Mouse (Mus musculus) MEL (cell line): ENCODE data around the gene Ypel4. TPM values are rescaled to one million over a fixed set of nuclear protein-coding genes. Genes with fewer than 3 reads are reported as not detected.

ENCODE experiments used
- DNase-seq: peaks from one replicate; pipeline ENCODE4 v3.0.0; 2011; ENCODE audit warnings: low read depth, low spot score
- H3K27ac ChIP-seq: 2 replicates; pipeline ENCODE4 v1.5.1; 2012; ENCODE audit warnings: low read depth, mild to moderate bottlenecking, control low read depth, low read length, moderate library complexity; ENCODE audit not compliant: control insufficient read depth
- H3K27me3 ChIP-seq, 2 experiments: fragments of 150-350 bp in 1 of 2; sonication (generic) in 1 of 2; 2 replicates each; pipeline ENCODE4 v1.6.1; 2012; ENCODE audit warnings: low read length in 2 of 2, mild to moderate bottlenecking in 2 of 2, improper control_type of control experiment in 1 of 2, moderate library complexity in 1 of 2; ENCODE audit not compliant: insufficient read depth in 2 of 2, control insufficient read depth in 1 of 2
- H3K36me3 ChIP-seq, 2 experiments: 2 replicates each; pipeline ENCODE4 v1.6.1; 2012 to 2014; ENCODE audit warnings: low read length in 2 of 2, improper control_type of control experiment in 1 of 2, inconsistent platforms in 1 of 2, mild to moderate bottlenecking in 1 of 2; ENCODE audit not compliant: insufficient read depth in 2 of 2, control insufficient read depth in 1 of 2
- H3K4me1 ChIP-seq, 2 experiments: fragments of 150-350 bp in 1 of 2; sonication (generic) in 1 of 2; 2 replicates each; pipeline ENCODE4 v1.6.1; 2012; ENCODE audit warnings: low read length in 2 of 2, improper control_type of control experiment in 1 of 2, mild to moderate bottlenecking in 1 of 2; ENCODE audit not compliant: insufficient read depth in 2 of 2, control insufficient read depth in 1 of 2
- H3K4me3 ChIP-seq, 2 experiments: fragments of 150-350 bp in 1 of 2; sonication (generic) in 1 of 2; 2 replicates each; pipeline ENCODE4 v1.5.1; 2012; ENCODE audit warnings: low read depth in 2 of 2, low read length in 2 of 2, mild to moderate bottlenecking in 2 of 2, moderate library complexity in 2 of 2, control low read depth in 1 of 2, improper control_type of control experiment in 1 of 2; ENCODE audit not compliant: control insufficient read depth in 1 of 2, insufficient read depth in 1 of 2
- H3K79me2 ChIP-seq: 2 replicates; pipeline ENCODE4 v1.6.1; 2012; ENCODE audit warnings: mild to moderate bottlenecking, low read length, moderate library complexity; ENCODE audit not compliant: control insufficient read depth, poor library complexity, insufficient read depth
- H3K9ac ChIP-seq: 2 replicates; pipeline ENCODE4 v1.6.1; 2012; ENCODE audit warnings: low read depth, mild to moderate bottlenecking, control low read depth, low read length, moderate library complexity; ENCODE audit not compliant: control insufficient read depth, poor library complexity, severe bottlenecking
- H3K9me3 ChIP-seq: fragments of 150-350 bp; sonication (generic); replicated peaks from 2 replicates; pipeline ENCODE4 v1.6.1; 2012; ENCODE audit warnings: mild to moderate bottlenecking, low read length, improper control_type of control experiment, moderate library complexity; ENCODE audit not compliant: insufficient read depth
- CHD1 ChIP-seq: IDR thresholded peaks from 2 replicates; pipeline ENCODE4 v1.6.1; 2012; ENCODE audit warnings: low read depth, mild to moderate bottlenecking, inconsistent platforms, low read length, improper control_type of control experiment
- CTCF ChIP-seq, 3 experiments: IDR thresholded peaks in 2 of 3; conservative IDR thresholded peaks in 1 of 3; 2 replicates each; pipeline ENCODE4 v1.5.1; 2011 to 2012; ENCODE audit warnings: low read length in 3 of 3, low read depth in 2 of 3, mild to moderate bottlenecking in 2 of 3, improper control_type of control experiment in 1 of 3, inconsistent platforms in 1 of 3, mixed read lengths in 1 of 3, moderate library complexity in 1 of 3; ENCODE audit not compliant: control insufficient read depth in 1 of 3, insufficient read depth in 1 of 3, poor library complexity in 1 of 3, severe bottlenecking in 1 of 3
- ELF1 ChIP-seq: IDR thresholded peaks from 2 replicates; pipeline ENCODE4 v1.6.1; 2014; ENCODE audit warnings: low read depth, mild to moderate bottlenecking, inconsistent platforms, low read length, improper control_type of control experiment, moderate library complexity
- EP300 ChIP-seq, 2 experiments: IDR thresholded peaks; 2 replicates each; pipeline ENCODE4 v1.6.1; 2011; ENCODE audit warnings: improper control_type of control experiment in 2 of 2, low read length in 2 of 2, low read depth in 1 of 2, mild to moderate bottlenecking in 1 of 2
- GABPA ChIP-seq: IDR thresholded peaks from 2 replicates; pipeline ENCODE4 v1.6.1; 2012; ENCODE audit warnings: low read depth, mild to moderate bottlenecking, inconsistent platforms, low read length, improper control_type of control experiment, moderate library complexity
- GATA1 ChIP-seq: IDR thresholded peaks from 2 replicates; pipeline ENCODE4 v1.6.1; 2011; ENCODE audit warnings: low read depth, low read length, improper control_type of control experiment
- HCFC1 ChIP-seq: IDR thresholded peaks from 2 replicates; pipeline ENCODE4 v1.6.1; 2012; ENCODE audit warnings: low read depth, mild to moderate bottlenecking, inconsistent platforms, low read length, improper control_type of control experiment, moderate library complexity
- MEF2A ChIP-seq: IDR thresholded peaks from 2 replicates; pipeline ENCODE4 v1.6.1; 2014; ENCODE audit warnings: low read depth, mild to moderate bottlenecking, inconsistent platforms, low read length, improper control_type of control experiment; ENCODE audit not compliant: poor library complexity, insufficient replicate concordance, severe bottlenecking; ENCODE audit errors: extremely low read depth
- MXI1 ChIP-seq: IDR thresholded peaks from 2 replicates; pipeline ENCODE4 v1.6.1; 2011; ENCODE audit warnings: mild to moderate bottlenecking, low read depth, low read length, improper control_type of control experiment
- MYB ChIP-seq: IDR thresholded peaks from 2 replicates; pipeline ENCODE4 v1.6.1; 2011; ENCODE audit warnings: mild to moderate bottlenecking, low read depth, low read length, improper control_type of control experiment
- MYC ChIP-seq: IDR thresholded peaks from 2 replicates; pipeline ENCODE4 v1.6.1; 2011; ENCODE audit warnings: low read depth, mild to moderate bottlenecking, low read length, improper control_type of control experiment, moderate library complexity
- NRF1 ChIP-seq: IDR thresholded peaks from 2 replicates; pipeline ENCODE4 v1.6.1; 2014; ENCODE audit warnings: low read depth, mild to moderate bottlenecking, inconsistent platforms, low read length, improper control_type of control experiment, moderate library complexity; ENCODE audit not compliant: poor library complexity, insufficient read depth, severe bottlenecking
- POLR2A ChIP-seq, 2 experiments: IDR thresholded peaks; 2 replicates each; pipeline ENCODE4 v1.6.1; 2011 to 2012; ENCODE audit warnings: low read length in 2 of 2, mild to moderate bottlenecking in 2 of 2, control low read depth in 1 of 2, improper control_type of control experiment in 1 of 2, low read depth in 1 of 2, moderate library complexity in 1 of 2; ENCODE audit not compliant: control insufficient read depth in 1 of 2, insufficient read depth in 1 of 2, poor library complexity in 1 of 2
- SIN3A ChIP-seq: IDR thresholded peaks from 2 replicates; pipeline ENCODE4 v1.6.1; 2012; ENCODE audit warnings: low read length, improper control_type of control experiment, inconsistent platforms
- TAL1 ChIP-seq: IDR thresholded peaks from 2 replicates; pipeline ENCODE4 v1.6.1; 2012; ENCODE audit warnings: mild to moderate bottlenecking, inconsistent platforms, low read length, moderate library complexity, mixed read lengths
- TBP ChIP-seq: IDR thresholded peaks from 2 replicates; pipeline ENCODE4 v1.8.0; 2011; ENCODE audit warnings: low read depth, low read length, improper control_type of control experiment
- USF2 ChIP-seq, 2 experiments: IDR thresholded peaks; 2 replicates each; pipeline ENCODE4 v1.6.1; 2011 to 2012; ENCODE audit warnings: improper control_type of control experiment in 2 of 2, low read length in 2 of 2, borderline replicate concordance in 1 of 2, inconsistent platforms in 1 of 2, low read depth in 1 of 2, mild to moderate bottlenecking in 1 of 2; ENCODE audit not compliant: insufficient read depth in 1 of 2
- ZC3H11A ChIP-seq: IDR thresholded peaks from 2 replicates; pipeline ENCODE4 v1.6.1; 2012; ENCODE audit warnings: low read depth, mild to moderate bottlenecking, inconsistent platforms, low read length, improper control_type of control experiment
- ZKSCAN1 ChIP-seq: IDR thresholded peaks from 2 replicates; pipeline ENCODE4 v1.6.1; 2012; ENCODE audit warnings: low read depth, mild to moderate bottlenecking, inconsistent platforms, low read length, improper control_type of control experiment, moderate library complexity
- polyA plus RNA-seq, 2 experiments: library from polyadenylated mRNA; stranded (reverse) in 1 of 2; unstranded in 1 of 2; fragments of >175 nt in 1 of 2; fragments of >200 nt in 1 of 2; gene quantifications; 2 replicates each; pipeline versions ENCODE4 v1.2.1 to v1.2.4; 2012; ENCODE audit warnings: low replicate concordance in 2 of 2, low read depth in 1 of 2; ENCODE audit not compliant: insufficient read length in 2 of 2, insufficient read depth in 1 of 2, missing spikeins in 1 of 2
- total RNA-seq: library from RNA; depleted of rRNA; stranded (reverse); fragments of 300-350 nt; gene quantifications from 2 replicates; pipeline ENCODE4 v1.2.3, GENCODE M21; 2012

The Ypel4 gene
- total and polyA plus RNA-seq, 3 experiments, result 0.06 TPM; not detected in 2

DNA sequence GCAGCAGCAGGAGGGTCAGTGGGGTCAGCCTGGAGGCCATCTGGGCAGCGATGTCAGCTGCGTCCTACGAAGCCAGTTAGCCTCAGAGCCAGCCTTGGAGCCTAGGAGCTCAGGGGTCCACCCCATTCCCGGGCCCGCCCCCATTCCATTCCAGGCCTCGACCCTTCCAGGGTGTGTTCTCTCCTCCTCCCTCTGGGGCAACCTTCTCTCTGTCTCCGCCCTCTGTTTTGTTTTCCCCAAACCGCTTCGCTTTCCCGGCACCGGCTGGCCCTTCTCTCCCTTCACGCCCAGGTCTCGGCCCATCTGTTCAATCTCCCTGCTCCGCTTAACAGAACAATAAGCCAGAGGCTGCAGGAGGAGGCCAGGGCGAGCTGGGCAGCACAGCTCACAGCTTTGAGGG lies 40.9 kb downstream of the Ypel4 start:
- Histone ChIP-seq H3K79me2 (no peaks in the 10 kb centered on the region), H3K4me1 (no peaks in the 10 kb centered on the region), H3K9ac (no peak overlapping the region), H3K9me3 (no peaks in the 10 kb centered on the region), H3K27me3 (peaks cover 13 to 39% of the 10 kb centered on the region in 2 experiments), H3K27ac (no peak overlapping the region), H3K36me3 (no peaks in the 10 kb centered on the region), H3K4me3 (no peak overlapping the region)
- no peak for DNase-seq
- TF ChIP-seq TBP (no peak), CHD1 (no peak), CTCF (IDR thresholded peaks at IDR 0.05 in 2 of 3, conservative IDR thresholded peaks at IDR 0.05 in 1 of 3; ENCODE audit: control insufficient read depth in 1 of 3, insufficient read depth in 1 of 3, low read depth in 2 of 3, low read length in 3 of 3, poor library complexity in 1 of 3, severe bottlenecking in 1 of 3) (no peak), SIN3A (no peak), MEF2A (no peak), GABPA (no peak), POLR2A (IDR thresholded peaks at IDR 0.05; ENCODE audit: control insufficient read depth in 1 of 2, insufficient read depth in 1 of 2, low read depth in 1 of 2, low read length in 2 of 2, poor library complexity in 1 of 2) (no peak), ELF1 (no peak), ZC3H11A (no peak), MYC (no peak), MYB (no peak)

- H3K27ac ChIP-seq, result no peak within 1 kb of the TSS
- peaks cover 13 to 35% of the 10 kb centered on the region in 2 experiments for H3K27me3 ChIP-seq
- no peaks in the 10 kb centered on the region for H3K79me2 ChIP-seq
- H3K4me1 ChIP-seq, result no peaks in the 10 kb centered on the region
- no peak within 1 kb of the TSS for H3K9ac ChIP-seq
- TF ChIP-seq NRF1 (no peak), USF2 (IDR thresholded peaks at IDR 0.05; ENCODE audit: borderline replicate concordance in 1 of 2, insufficient read depth in 1 of 2, low read depth in 1 of 2, low read length in 2 of 2) (no peak), MYC (no peak), TAL1 (no peak), HCFC1 (no peak), EP300 (IDR thresholded peaks at IDR 0.05; ENCODE audit: low read depth in 1 of 2, low read length in 2 of 2) (no peak), MEF2A (no peak), ZKSCAN1 (no peak), CHD1 (no peak), GATA1 (no peak), MXI1 (no peak)
- DNase-seq, result no peak
- H3K4me3 ChIP-seq, result no peak within 1 kb of the TSS
- H3K9me3 ChIP-seq, result no peaks in the 10 kb centered on the region
- no peaks in the 10 kb centered on the region for H3K36me3 ChIP-seq
Observed at GRCm38 (mm10) chr2:84775241-84775640, 41.4 kb downstream of the Ypel4 start, which contains the start of gene Serping1. TSS of gene Serping1 (minus strand) at chr2:84775444.
